ENCODE assay signal across 12 mouse cellular contexts in the genomic region with DNA sequence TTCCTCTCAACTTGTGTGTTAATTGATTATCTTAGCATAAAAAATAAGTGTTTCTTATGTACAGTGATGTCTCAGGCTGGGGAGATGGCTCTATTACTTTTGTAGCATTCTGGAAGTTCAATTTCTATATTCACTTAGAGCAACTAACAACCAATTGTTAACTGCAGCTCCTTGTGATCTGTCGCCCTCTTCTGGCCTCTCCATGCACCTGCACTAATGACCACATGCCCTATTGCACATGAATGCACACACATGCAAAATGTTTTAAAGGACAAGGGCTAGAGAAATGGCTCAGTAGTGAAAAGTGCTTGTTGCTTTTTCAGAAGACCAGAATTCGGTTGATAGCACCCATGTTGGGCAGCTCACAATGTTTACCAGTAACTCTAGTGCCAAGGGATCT.
A peak's percentile ranks its signal among the peaks of the same experiment; 100 is the strongest.
DNase-seq lines count a peak whose midpoint lies in the region; ATAC-seq and TF ChIP-seq lines count a peak whose summit lies in the region.
"Had no signal": no experiment of that assay in that cellular context is flagged by ENCODE, and none has a peak within 500 bp of the region (broad histone marks: within the 10 kb centered on the region; RNA-seq: fewer than 3 reads in every experiment).

No protein-coding gene starts in this region.

- TF ChIP-seq POLR2A in lung, adult 2 months (IDR thresholded peaks at IDR 0.05; ENCODE audit: borderline replicate concordance, extremely low read depth, low read depth, low read length) = no peak

- no peaks in the 10 kb centered on the region for H3K36me3 ChIP-seq in forebrain, embryonic 14.5 days (ENCODE audit: control insufficient read depth, insufficient read depth, low read length)
- H3K36me3 ChIP-seq in forebrain, embryonic 13.5 days (ENCODE audit: poor library complexity, severe bottlenecking) = no peaks in the 10 kb centered on the region
- H3K36me3 ChIP-seq: G1E; midbrain, embryonic 12.5 days had no signal

- no peak overlapping the region for H3K9ac ChIP-seq in forebrain, embryonic 14.5 days (ENCODE audit: low read length)
- no peak overlapping the region for H3K9ac ChIP-seq in forebrain, embryonic 13.5 days
- H3K9ac ChIP-seq: midbrain, embryonic 12.5 days had no signal

- no peak overlapping the region for H3K4me3 ChIP-seq in forebrain, embryonic 14.5 days (ENCODE audit: low read depth, low read length)
- H3K4me3 ChIP-seq in forebrain, embryonic 13.5 days = no peak overlapping the region
- H3K4me3 ChIP-seq in lung, adult 2 months (replicated peaks; ENCODE audit: extremely low read depth, low read depth, low read length) = no peak overlapping the region
- H3K4me3 ChIP-seq: midbrain, embryonic 12.5 days had no signal

- H3K27ac ChIP-seq in forebrain, embryonic 14.5 days (ENCODE audit: low read depth, low read length) = no peak overlapping the region
- H3K27ac ChIP-seq in forebrain, embryonic 13.5 days = no peak overlapping the region
- H3K27ac ChIP-seq: midbrain, embryonic 12.5 days had no signal

- no peak overlapping the region for H3K4me2 ChIP-seq in forebrain, embryonic 14.5 days (ENCODE audit: low read length)
- no peak overlapping the region for H3K4me2 ChIP-seq in forebrain, embryonic 13.5 days
- H3K4me2 ChIP-seq: midbrain, embryonic 12.5 days had no signal

- WGBS in forebrain, embryonic 14.5 days = 40% methylated on average over 2 of the region's 2 CpGs
- WGBS in forebrain, embryonic 13.5 days = 34% methylated on average over 2 of the region's 2 CpGs
- WGBS in lung, adult 2 months = 26% methylated on average over 2 of the region's 2 CpGs

- H3K27me3 ChIP-seq in forebrain, embryonic 14.5 days (replicated peaks; ENCODE audit: control insufficient read depth, insufficient read depth, low read length) = no peaks in the 10 kb centered on the region
- H3K27me3 ChIP-seq in forebrain, embryonic 13.5 days = no peaks in the 10 kb centered on the region
- H3K27me3 ChIP-seq: midbrain, embryonic 12.5 days had no signal

- no peaks in the 10 kb centered on the region for H3K9me3 ChIP-seq in forebrain, embryonic 14.5 days (replicated peaks; ENCODE audit: control insufficient read depth, low read length)
- no peaks in the 10 kb centered on the region for H3K9me3 ChIP-seq in forebrain, embryonic 13.5 days (replicated peaks)
- H3K9me3 ChIP-seq: midbrain, embryonic 12.5 days had no signal

- intact Hi-C loops in heart, postnatal 10 days (cut with DNase I) = no loop called here

- peak; percentile 30 for DNase-seq in forebrain, embryonic 14.5 days (ENCODE audit: low spot score)
- DNase-seq in lung, adult 2 months = no peak
- DNase-seq in lung, postnatal 4 days = no peak
- peak; percentile 7 for DNase-seq in WW6 (ENCODE audit: low read depth, low spot score)
- no peak for DNase-seq in heart, postnatal 10 days
- DNase-seq in cerebellum, postnatal 4 days (ENCODE audit: low spot score in 2 of 2) = no peak
- DNase-seq: cerebellum, adult 9-10 months had no signal

- H3K4me1 ChIP-seq in forebrain, embryonic 14.5 days (ENCODE audit: control insufficient read depth, insufficient read depth, low read length) = no peaks in the 10 kb centered on the region
- no peaks in the 10 kb centered on the region for H3K4me1 ChIP-seq in forebrain, embryonic 13.5 days
- H3K4me1 ChIP-seq in lung, adult 2 months (ENCODE audit: control insufficient read depth, insufficient read depth, low read length) = no peaks in the 10 kb centered on the region
- H3K4me1 ChIP-seq: midbrain, embryonic 12.5 days had no signal

- TF ChIP-seq CTCF in lung, adult 2 months (IDR thresholded peaks at IDR 0.05; ENCODE audit: insufficient read depth, low read length) = 0 out of 2 replicates have a peak, but pooled peaks have one; percentile 13

- ATAC-seq in forebrain, embryonic 14.5 days = no peak
- no peak; the same call in 1 of the 2 replicates for ATAC-seq in forebrain, embryonic 13.5 days
- ATAC-seq in megakaryocyte progenitor cell, adult 5-6 weeks (replicated peaks; ENCODE audit: poor library complexity) = peak; percentile 74
- ATAC-seq: inflammation-experienced regulatory T-cells, adult 6 months had no signal

Comparison
In these comparisons a context has a peak if more than half of its experiments do, and no peak if none do; other contexts are left out.
1. DNase-seq: peak in forebrain, embryonic 14.5 days (single experiment) and WW6 (single experiment); none in lung, adult 2 months (single experiment), lung, postnatal 4 days (0 of 2), heart, postnatal 10 days (0 of 2) and cerebellum, postnatal 4 days (0 of 2).